Mouse (Mus musculus) MEL (cell line): ENCODE data around the gene Gpx1. TPM values are rescaled to one million over a fixed set of nuclear protein-coding genes. Genes with fewer than 3 reads are reported as not detected.

ENCODE experiments used
- DNase-seq: peaks from one replicate; pipeline ENCODE4 v3.0.0; 2011; ENCODE audit warnings: low read depth, low spot score
- H3K27ac ChIP-seq: 2 replicates; pipeline ENCODE4 v1.5.1; 2012; ENCODE audit warnings: low read depth, mild to moderate bottlenecking, control low read depth, low read length, moderate library complexity; ENCODE audit not compliant: control insufficient read depth
- H3K27me3 ChIP-seq, 2 experiments: fragments of 150-350 bp in 1 of 2; sonication (generic) in 1 of 2; 2 replicates each; pipeline ENCODE4 v1.6.1; 2012; ENCODE audit warnings: low read length in 2 of 2, mild to moderate bottlenecking in 2 of 2, improper control_type of control experiment in 1 of 2, moderate library complexity in 1 of 2; ENCODE audit not compliant: insufficient read depth in 2 of 2, control insufficient read depth in 1 of 2
- H3K36me3 ChIP-seq, 2 experiments: 2 replicates each; pipeline ENCODE4 v1.6.1; 2012 to 2014; ENCODE audit warnings: low read length in 2 of 2, improper control_type of control experiment in 1 of 2, inconsistent platforms in 1 of 2, mild to moderate bottlenecking in 1 of 2; ENCODE audit not compliant: insufficient read depth in 2 of 2, control insufficient read depth in 1 of 2
- H3K4me1 ChIP-seq, 2 experiments: fragments of 150-350 bp in 1 of 2; sonication (generic) in 1 of 2; 2 replicates each; pipeline ENCODE4 v1.6.1; 2012; ENCODE audit warnings: low read length in 2 of 2, improper control_type of control experiment in 1 of 2, mild to moderate bottlenecking in 1 of 2; ENCODE audit not compliant: insufficient read depth in 2 of 2, control insufficient read depth in 1 of 2
- H3K4me3 ChIP-seq, 2 experiments: fragments of 150-350 bp in 1 of 2; sonication (generic) in 1 of 2; 2 replicates each; pipeline ENCODE4 v1.5.1; 2012; ENCODE audit warnings: low read depth in 2 of 2, low read length in 2 of 2, mild to moderate bottlenecking in 2 of 2, moderate library complexity in 2 of 2, control low read depth in 1 of 2, improper control_type of control experiment in 1 of 2; ENCODE audit not compliant: control insufficient read depth in 1 of 2, insufficient read depth in 1 of 2
- H3K79me2 ChIP-seq: 2 replicates; pipeline ENCODE4 v1.6.1; 2012; ENCODE audit warnings: mild to moderate bottlenecking, low read length, moderate library complexity; ENCODE audit not compliant: control insufficient read depth, poor library complexity, insufficient read depth
- H3K9ac ChIP-seq: 2 replicates; pipeline ENCODE4 v1.6.1; 2012; ENCODE audit warnings: low read depth, mild to moderate bottlenecking, control low read depth, low read length, moderate library complexity; ENCODE audit not compliant: control insufficient read depth, poor library complexity, severe bottlenecking
- H3K9me3 ChIP-seq: fragments of 150-350 bp; sonication (generic); replicated peaks from 2 replicates; pipeline ENCODE4 v1.6.1; 2012; ENCODE audit warnings: mild to moderate bottlenecking, low read length, improper control_type of control experiment, moderate library complexity; ENCODE audit not compliant: insufficient read depth
- BHLHE40 ChIP-seq: IDR thresholded peaks from 2 replicates; pipeline ENCODE4 v1.6.1; 2012; ENCODE audit warnings: low read depth, mild to moderate bottlenecking, inconsistent platforms, low read length, improper control_type of control experiment, borderline replicate concordance
- CHD1 ChIP-seq: IDR thresholded peaks from 2 replicates; pipeline ENCODE4 v1.6.1; 2012; ENCODE audit warnings: low read depth, mild to moderate bottlenecking, inconsistent platforms, low read length, improper control_type of control experiment
- CHD2 ChIP-seq: IDR thresholded peaks from 2 replicates; pipeline ENCODE4 v1.6.1; 2011; ENCODE audit warnings: low read length, improper control_type of control experiment
- EP300 ChIP-seq, 2 experiments: IDR thresholded peaks; 2 replicates each; pipeline ENCODE4 v1.6.1; 2011; ENCODE audit warnings: improper control_type of control experiment in 2 of 2, low read length in 2 of 2, low read depth in 1 of 2, mild to moderate bottlenecking in 1 of 2
- GABPA ChIP-seq: IDR thresholded peaks from 2 replicates; pipeline ENCODE4 v1.6.1; 2012; ENCODE audit warnings: low read depth, mild to moderate bottlenecking, inconsistent platforms, low read length, improper control_type of control experiment, moderate library complexity
- GATA1 ChIP-seq: IDR thresholded peaks from 2 replicates; pipeline ENCODE4 v1.6.1; 2011; ENCODE audit warnings: low read depth, low read length, improper control_type of control experiment
- HCFC1 ChIP-seq: IDR thresholded peaks from 2 replicates; pipeline ENCODE4 v1.6.1; 2012; ENCODE audit warnings: low read depth, mild to moderate bottlenecking, inconsistent platforms, low read length, improper control_type of control experiment, moderate library complexity
- KAT2A ChIP-seq: conservative IDR thresholded peaks from 2 replicates; pipeline ENCODE4 v1.6.1; 2012; ENCODE audit warnings: low read depth, low read length, improper control_type of control experiment, inconsistent platforms
- MAX ChIP-seq: IDR thresholded peaks from 2 replicates; pipeline ENCODE4 v1.6.1; 2011; ENCODE audit warnings: low read length, improper control_type of control experiment
- MYB ChIP-seq: IDR thresholded peaks from 2 replicates; pipeline ENCODE4 v1.6.1; 2011; ENCODE audit warnings: mild to moderate bottlenecking, low read depth, low read length, improper control_type of control experiment
- MYC ChIP-seq: IDR thresholded peaks from 2 replicates; pipeline ENCODE4 v1.6.1; 2011; ENCODE audit warnings: low read depth, mild to moderate bottlenecking, low read length, improper control_type of control experiment, moderate library complexity
- NRF1 ChIP-seq: IDR thresholded peaks from 2 replicates; pipeline ENCODE4 v1.6.1; 2014; ENCODE audit warnings: low read depth, mild to moderate bottlenecking, inconsistent platforms, low read length, improper control_type of control experiment, moderate library complexity; ENCODE audit not compliant: poor library complexity, insufficient read depth, severe bottlenecking
- POLR2A ChIP-seq, 2 experiments: IDR thresholded peaks; 2 replicates each; pipeline ENCODE4 v1.6.1; 2011 to 2012; ENCODE audit warnings: low read length in 2 of 2, mild to moderate bottlenecking in 2 of 2, control low read depth in 1 of 2, improper control_type of control experiment in 1 of 2, low read depth in 1 of 2, moderate library complexity in 1 of 2; ENCODE audit not compliant: control insufficient read depth in 1 of 2, insufficient read depth in 1 of 2, poor library complexity in 1 of 2
- POLR2AphosphoS2 ChIP-seq: IDR thresholded peaks from 2 replicates; pipeline ENCODE4 v1.6.1; 2011; ENCODE audit warnings: low read length, improper control_type of control experiment
- TAL1 ChIP-seq: IDR thresholded peaks from 2 replicates; pipeline ENCODE4 v1.6.1; 2012; ENCODE audit warnings: mild to moderate bottlenecking, inconsistent platforms, low read length, moderate library complexity, mixed read lengths
- UBTF ChIP-seq: IDR thresholded peaks from 2 replicates; pipeline ENCODE4 v1.6.1; 2012; ENCODE audit warnings: low read depth, mild to moderate bottlenecking, inconsistent platforms, low read length, improper control_type of control experiment, moderate library complexity, borderline replicate concordance; ENCODE audit not compliant: insufficient read depth
- USF2 ChIP-seq, 2 experiments: IDR thresholded peaks; 2 replicates each; pipeline ENCODE4 v1.6.1; 2011 to 2012; ENCODE audit warnings: improper control_type of control experiment in 2 of 2, low read length in 2 of 2, borderline replicate concordance in 1 of 2, inconsistent platforms in 1 of 2, low read depth in 1 of 2, mild to moderate bottlenecking in 1 of 2; ENCODE audit not compliant: insufficient read depth in 1 of 2
- polyA plus RNA-seq, 2 experiments: library from polyadenylated mRNA; stranded (reverse) in 1 of 2; unstranded in 1 of 2; fragments of >175 nt in 1 of 2; fragments of >200 nt in 1 of 2; gene quantifications; 2 replicates each; pipeline versions ENCODE4 v1.2.1 to v1.2.4; 2012; ENCODE audit warnings: low replicate concordance in 2 of 2, low read depth in 1 of 2; ENCODE audit not compliant: insufficient read length in 2 of 2, insufficient read depth in 1 of 2, missing spikeins in 1 of 2
- total RNA-seq: library from RNA; depleted of rRNA; stranded (reverse); fragments of 300-350 nt; gene quantifications from 2 replicates; pipeline ENCODE4 v1.2.3, GENCODE M21; 2012

Gpx1 gene
- total and polyA plus RNA-seq, 3 experiments = 1,085 to 1,351 (median 1,266) TPM

DNA sequence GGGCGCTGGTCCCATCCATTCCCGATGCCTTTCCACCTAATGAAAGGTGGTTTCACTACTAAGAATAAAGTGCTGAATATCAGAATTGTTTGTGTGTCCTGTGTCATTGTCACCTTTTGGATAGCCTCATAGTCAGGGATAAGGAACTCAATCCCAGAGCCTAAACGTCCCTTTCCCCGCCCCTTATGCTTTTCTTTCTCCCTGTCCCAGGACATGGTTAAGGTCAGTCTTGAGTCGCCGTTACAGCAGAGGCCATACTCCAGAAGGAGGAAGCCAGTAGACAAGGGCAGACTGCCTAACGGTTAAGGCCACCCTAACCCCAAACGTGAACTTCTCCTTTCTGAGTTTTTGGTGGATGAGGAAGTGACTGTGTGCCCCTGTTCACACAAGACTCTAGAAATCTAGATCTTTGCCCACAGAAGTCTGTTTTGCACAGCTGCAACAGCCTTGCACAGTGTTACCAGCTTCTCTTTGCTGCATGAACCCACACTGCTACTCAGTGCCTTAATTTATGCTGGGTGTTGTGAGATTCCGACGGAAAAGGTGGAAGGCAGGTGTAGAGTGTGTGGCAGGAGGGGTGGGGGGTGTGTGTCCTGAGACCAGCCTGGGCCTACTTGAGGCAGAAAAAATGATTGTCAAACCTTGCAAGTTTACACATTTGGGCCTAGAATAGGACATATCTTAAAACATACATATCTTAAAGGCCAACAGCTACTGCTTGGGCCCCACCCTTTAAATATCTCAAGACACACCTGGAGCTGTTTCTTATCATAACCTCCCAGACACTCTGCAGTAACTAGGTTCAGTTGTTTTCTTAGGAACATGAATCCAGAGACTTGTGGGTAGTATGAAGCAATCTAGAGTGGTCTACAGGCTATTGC is 1.8 kb downstream of the Gpx1 start (continued):
- no peak; the same call in 1 of the 2 replicates for TF ChIP-seq KAT2A
- TF ChIP-seq GATA1 = peak; percentile 99
- TF ChIP-seq POLR2A (IDR thresholded peaks at IDR 0.05; ENCODE audit: control insufficient read depth in 1 of 2, insufficient read depth in 1 of 2, low read depth in 1 of 2, low read length in 2 of 2, poor library complexity in 1 of 2) = peak; percentile 41 to 79; a peak in 3 of 4 replicates
- peak; percentile 58; the same call in 1 of the 2 replicates for TF ChIP-seq HCFC1
- 0 out of 2 replicates have a peak, but pooled peaks have one; percentile 47 for TF ChIP-seq UBTF
- peak; percentile 100 for TF ChIP-seq TAL1
- TF ChIP-seq MAX = peak; percentile 33; the same call in 1 of the 2 replicates
- peak; percentile 81 for TF ChIP-seq CHD2
- no peak for TF ChIP-seq GABPA
- TF ChIP-seq MYB = peak; percentile 88
- TF ChIP-seq USF2 (IDR thresholded peaks at IDR 0.05; ENCODE audit: borderline replicate concordance in 1 of 2, insufficient read depth in 1 of 2, low read depth in 1 of 2, low read length in 2 of 2) = no peak
- peak; percentile 92 for TF ChIP-seq CHD1
- no peak for TF ChIP-seq NRF1
- TF ChIP-seq MYC = peak; percentile 52; the same call in 1 of the 2 replicates

DNA sequence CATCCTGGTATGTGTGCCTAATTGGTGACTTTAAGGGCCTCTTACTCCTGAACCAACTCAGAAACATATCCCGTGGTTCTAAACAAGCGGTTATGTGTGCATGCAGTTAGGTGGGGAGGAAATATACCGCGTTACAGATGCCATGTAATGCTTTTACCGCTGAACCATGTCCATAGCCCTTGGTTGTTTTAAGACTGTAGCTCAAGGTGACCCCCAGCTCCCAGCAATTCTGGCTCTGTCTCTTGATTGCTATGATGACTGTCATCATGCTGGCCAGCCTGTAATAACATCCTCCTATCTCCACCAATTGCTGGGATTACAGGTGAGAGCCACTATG is 2.4 kb downstream of the Gpx1 start:
- H3K9ac ChIP-seq = peak overlapping the region; percentile 63
- DNase-seq = no peak
- peak overlapping the region; percentile 98 for H3K27ac ChIP-seq
- TF ChIP-seq EP300 (IDR thresholded peaks at IDR 0.05; ENCODE audit: low read depth in 1 of 2, low read length in 2 of 2) (no peak), BHLHE40 (no peak), TAL1 (no peak), POLR2AphosphoS2 (0 out of 2 replicates have a peak, but pooled peaks have one; percentile 79)
- peaks cover 25 to 54% of the 10 kb centered on the region in 2 experiments for H3K4me1 ChIP-seq
- H3K4me3 ChIP-seq = peak overlapping the region; percentile 19 to 22
- H3K36me3 ChIP-seq = peaks cover 0 to 50% of the 10 kb centered on the region in 2 experiments; a peak in 2 of 4 replicates
- H3K79me2 ChIP-seq = peaks cover 17% of the 10 kb centered on the region
- no peaks in the 10 kb centered on the region for H3K9me3 ChIP-seq
- H3K27me3 ChIP-seq = no peaks in the 10 kb centered on the region
